Mouse (Mus musculus): ENCODE results near the gene Igsf8.

The Igsf8 gene

DNA sequence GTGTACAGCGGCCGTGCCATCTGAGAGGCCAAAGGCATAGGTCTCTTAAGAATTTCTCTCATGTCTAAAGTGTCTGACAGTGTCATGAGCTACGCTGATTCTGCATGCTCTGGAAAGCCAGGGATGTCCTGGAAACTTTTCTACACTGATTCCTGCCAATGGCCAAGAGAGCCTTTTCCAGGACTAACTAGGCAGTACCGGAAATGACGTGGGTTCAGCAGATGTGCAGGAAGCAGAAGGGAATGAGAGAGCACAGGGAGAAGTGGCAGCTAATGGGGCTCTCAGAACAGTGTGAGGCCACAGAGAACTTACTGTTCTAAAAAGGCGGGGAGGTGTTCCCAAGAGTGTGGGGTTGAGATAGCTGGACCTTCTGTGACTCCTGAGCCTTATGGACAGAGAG, 11.9 kb downstream of the Igsf8 start:
- DNase-seq (ENCODE audit: low spot score), result no peak

DNA sequence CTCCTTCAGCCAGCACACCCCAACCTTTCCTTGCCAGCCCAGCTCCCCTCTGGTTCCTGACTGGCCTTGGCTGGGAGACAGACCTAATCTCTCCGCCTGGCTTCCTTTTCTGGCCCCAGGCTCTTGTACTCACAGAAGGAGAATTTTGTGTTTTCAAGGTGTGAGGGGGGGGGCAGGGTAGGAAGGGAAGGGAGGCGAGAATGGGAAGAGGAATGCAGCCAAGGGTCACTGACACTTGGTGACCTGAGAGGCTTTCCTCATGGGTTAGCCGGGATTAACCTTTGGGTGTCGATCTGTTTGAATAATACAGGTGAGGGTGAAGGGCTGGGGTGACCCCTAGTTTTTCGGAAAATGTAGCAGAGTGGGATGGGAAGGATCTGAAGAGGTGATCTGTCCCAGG, 12.7 kb downstream of the Igsf8 start:
- DNase-seq (ENCODE audit: low spot score), result no peak

DNA sequence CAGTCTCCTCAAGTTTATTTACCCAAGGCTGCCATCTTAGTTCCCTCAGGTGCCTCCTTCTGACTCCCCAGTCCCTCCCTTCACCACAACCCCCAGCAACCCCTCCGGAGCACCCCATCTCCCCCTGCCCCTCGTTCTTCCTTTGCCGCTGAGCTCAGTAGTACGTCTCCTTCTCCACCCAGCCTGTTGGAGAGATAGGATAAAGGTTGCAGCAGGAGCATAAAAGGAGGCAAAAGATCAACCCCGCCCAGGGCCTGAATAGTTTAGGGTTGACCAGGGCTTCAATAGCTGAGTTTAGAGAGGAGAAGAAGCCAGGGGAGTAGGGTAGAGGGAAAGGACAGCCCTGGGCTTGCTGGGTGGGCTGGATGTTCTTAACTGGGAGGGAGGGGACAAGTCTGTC, 13.1 kb downstream of the Igsf8 start:
- DNase-seq (ENCODE audit: low spot score), result no peak

DNA sequence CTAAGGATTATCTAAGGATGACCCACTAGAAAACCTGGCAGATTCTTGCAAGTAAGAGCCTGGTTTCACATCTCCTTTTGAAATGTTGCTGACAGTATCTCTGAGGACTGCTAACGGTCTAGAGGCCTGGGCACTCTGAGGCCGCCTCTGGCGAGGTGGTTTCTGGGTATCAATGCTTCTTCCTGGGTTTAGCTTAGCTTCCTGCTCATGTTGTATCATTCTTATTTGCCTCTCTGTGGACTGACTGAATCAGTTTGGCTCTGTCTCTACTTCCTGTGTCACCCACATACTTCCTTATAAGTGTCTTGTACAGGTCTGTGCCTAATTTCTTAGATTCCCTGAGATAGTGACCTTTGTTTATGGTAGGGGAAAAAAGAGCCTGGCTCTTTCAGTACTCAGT, 15.7 kb downstream of the Igsf8 start:
- no peak for DNase-seq (ENCODE audit: low spot score)

DNA sequence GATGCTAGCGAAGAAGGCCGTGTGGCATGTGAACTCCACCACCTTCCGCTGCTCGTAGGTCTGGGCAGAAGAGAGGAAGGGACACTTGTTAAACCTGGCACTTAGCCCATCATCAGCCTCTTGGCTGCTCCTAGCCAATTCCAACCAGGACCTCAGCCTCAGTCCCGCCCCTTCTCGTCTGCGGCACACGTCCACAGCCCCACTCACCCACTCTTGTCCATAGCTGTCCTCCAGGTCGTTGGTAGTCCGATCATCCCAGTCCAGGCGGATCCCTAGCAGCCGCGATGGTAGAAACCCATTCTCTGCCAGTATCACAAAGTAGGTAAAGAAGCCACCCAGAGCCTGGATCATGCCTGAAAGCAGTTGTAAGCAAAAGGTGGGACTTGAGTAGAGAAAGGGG, 16.9 kb downstream of the Igsf8 start:
- no peak for DNase-seq (ENCODE audit: low spot score)

DNA sequence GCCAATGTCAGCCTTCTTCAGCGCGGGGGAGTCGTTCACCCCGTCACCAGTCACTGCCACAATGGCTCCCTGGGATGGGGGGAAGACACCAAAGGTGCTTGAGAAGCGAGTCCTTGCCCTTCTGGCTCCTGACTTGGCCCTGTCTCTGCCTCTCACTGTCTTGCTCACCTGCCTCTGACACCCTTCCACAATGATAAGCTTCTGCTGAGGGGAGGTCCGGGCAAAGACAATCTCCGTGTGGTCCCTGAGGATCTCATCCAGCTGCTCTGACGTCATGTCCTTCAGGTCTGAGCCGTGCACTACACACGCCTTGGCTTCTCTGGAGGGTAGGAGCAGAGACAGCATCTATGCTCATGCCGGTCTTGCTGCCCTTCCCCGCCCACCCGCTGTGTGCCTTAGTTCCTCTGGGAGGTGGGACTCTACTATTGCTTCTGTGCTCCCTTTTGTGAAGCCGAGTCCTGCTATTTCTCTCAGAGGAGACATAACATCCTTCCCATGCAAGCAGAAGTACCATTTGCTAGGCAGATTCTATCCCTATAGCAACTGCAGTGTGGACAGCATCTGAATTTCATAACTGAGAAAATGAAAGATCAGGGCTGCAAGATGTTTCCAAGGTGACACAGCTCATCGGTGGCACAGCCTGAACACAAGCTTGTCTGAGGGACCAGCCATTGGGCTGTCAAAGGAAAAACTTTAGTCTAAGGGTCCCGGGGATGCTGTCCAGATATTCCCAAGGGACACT, 18.5 kb downstream of the Igsf8 start:
- DNase-seq (ENCODE audit: low spot score), result no peak

DNA sequence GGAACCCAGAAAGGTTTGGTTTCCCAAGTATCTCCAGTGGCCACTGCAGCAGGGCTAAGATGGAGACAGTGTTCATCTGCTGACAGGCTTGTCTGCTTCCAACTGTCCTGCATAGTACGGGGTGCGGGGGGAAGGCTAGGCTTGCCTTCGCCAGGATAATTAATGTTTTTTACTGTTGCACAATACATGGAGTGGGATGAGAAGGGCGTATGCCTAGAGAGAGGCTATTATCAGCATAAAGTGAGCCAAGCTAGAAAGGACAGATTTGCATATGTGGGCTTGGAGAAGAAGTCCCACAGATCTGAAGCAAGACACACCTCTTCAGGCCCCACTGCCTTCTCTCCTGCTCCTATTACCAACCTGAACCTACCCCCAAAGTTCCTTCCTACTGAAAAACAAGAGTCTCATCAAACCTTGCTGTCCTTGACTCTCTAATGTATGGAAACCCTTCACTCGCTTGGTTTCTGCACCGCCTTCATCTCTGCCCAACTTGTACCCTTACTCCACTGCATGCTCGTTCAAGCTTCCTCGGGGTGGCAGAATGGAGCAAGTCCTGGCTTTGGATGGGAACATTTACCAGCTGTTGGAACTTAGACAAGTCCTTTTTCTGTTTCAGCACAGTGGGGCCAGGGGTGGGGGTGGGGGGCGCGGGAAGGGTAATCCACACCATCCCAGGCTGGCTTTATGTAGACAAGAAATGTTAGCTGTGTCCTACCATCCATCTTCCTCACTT, 20.2 kb downstream of the Igsf8 start:
- peak; percentile 53 for DNase-seq (ENCODE audit: low spot score)

DNA sequence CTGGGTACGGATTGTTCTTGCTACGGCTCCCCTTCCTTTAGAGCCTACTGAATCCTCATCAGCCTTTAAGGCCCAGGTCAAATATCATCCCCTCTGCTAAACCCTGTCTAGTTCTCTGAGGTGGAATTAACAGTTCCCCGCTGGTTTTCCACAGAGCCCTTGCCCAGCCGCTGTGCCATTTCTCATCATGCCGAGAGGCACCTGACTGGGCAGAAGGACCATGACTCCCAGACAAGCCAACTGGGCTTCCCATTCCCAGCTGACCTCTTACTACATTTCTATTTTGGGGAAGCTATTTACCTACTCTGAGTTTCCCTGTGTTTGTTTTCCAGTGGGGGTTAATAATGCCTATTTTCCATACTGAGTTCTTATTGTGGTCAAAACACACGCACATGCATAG, 21.6 kb downstream of the Igsf8 start:
- DNase-seq (ENCODE audit: low spot score), result no peak

DNA sequence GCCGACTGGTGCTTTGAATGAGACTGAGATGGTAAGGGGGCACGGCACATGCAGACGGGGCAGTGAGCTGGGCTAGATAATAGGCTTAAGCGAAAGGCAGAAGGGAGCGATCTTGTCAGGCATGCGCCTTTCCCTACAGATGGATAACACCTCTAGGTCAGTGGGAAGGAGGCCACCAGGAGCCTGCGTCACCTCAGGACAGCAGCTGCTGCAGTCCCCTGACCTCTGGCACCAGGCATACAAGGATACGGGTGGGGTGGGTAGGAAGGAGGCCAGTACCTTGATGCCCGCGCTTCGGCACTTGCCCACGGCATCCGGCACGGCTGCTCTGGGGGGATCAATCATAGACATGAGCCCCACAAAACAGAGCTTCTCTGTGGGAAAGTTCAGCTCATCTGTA, 22.8 kb downstream of the Igsf8 start:
- DNase-seq (ENCODE audit: low spot score), result no peak

DNA sequence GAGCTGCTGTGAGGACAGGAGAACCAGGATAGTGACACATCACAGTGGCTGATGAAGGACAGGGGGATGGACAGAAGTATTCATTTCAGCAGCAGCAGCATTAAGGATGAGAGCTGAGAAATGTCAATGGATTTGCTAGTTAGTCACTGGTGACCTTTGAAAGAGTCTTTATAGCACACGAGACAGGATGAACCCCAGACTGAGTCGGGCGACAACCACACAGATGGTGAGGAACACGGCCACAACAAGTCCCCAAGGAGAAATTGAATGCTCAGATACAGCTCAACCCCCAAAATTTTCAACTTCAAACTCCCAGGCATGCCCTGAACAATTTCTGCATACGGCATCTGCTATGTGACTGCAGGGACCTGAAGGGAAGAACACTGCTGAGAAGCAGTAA, 25.3 kb downstream of the Igsf8 start:
- DNase-seq (ENCODE audit: low spot score), result no peak

DNA sequence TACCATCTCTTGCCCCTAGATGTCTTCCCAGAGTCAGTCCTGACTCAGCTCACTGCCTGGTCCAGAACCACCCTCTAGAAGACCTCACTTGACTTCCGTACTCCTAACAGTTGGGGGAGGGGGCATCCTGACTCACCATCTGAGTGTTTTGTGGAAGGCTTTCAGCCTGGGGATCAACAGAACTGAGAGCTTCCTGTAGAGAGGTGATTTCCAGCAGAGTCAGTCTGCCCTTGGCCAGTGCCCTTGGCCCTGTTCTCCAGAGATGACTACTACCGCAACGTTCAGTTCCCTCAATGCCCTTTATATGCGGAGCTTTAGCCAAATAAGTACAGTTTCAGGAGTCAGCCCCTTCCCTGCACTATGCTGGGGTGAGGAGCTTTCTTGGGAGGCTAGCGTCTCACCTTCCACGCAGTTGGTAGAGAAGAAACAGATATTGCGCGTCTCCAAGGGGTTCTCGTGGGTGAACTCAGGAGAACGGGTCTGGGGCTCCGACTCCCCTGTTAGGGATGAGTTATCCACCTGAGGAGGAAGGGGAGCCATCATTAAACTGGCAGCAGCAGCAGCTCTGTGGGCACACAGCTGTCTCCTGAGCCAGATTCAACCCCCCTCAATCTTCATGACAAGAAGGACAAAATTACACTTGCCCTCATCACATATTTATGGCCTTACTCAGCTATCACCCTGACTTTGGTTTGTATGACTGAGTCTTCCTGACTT, 27.6 kb downstream of the Igsf8 start:
- no peak for DNase-seq (ENCODE audit: low spot score)

DNA sequence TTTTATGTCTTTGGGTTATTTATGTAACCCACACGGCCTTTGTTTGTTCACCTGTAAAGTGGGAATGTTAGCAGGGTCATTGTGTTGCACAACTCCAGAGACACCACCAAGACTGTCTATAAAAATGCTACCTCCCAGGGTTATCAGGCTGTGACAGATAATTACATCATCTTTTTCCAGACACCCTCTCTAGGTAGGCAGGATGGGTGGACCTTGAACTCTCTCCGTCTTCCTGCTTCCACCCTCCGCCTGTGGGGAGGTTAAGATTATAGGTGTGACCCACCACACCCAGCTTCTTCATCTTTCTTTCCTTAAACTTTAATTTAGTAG, 28.1 kb downstream of the Igsf8 start:
- DNase-seq (ENCODE audit: low spot score), result no peak

DNA sequence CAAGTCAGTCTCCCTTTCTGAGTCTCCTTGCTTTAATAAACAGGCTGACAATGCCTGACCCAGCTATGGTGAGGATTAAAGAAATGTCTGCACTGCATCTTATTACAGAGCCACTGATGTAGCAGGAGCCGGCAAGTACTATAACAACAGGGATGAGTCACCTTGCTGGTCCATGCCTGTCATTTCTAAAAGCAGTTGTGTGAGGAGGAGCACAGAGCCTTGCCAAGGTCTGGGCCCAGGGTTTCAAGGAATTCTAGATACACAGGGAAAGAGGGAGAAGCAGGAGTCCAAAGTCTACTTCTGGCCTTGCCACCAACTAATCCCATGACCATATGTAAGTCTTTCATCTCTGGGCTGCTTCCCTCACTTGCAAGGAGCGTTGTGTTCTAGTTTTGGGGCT, 31.4 kb downstream of the Igsf8 start:
- DNase-seq (ENCODE audit: low spot score), result no peak

DNA sequence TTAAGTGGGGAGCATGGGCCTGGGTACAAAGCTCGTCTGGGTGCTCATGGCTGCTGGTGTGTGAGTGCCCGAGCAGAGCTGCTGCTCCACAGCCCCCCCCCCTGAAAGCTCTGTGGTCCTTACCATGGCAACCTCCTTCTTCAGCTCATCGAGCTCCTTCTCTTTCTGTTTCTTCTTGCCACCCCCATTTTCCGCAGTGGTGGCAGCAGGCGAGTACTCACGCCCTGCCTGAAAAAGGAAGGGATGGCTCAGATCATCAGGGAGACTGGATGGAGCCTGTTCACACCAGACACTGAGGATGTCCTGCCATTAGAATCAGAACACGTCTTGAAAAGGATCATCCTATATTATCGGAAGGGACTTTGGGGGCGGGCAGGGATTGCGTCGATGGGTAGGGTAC, 32.0 kb downstream of the Igsf8 start:
- no peak for DNase-seq (ENCODE audit: low spot score)

DNA sequence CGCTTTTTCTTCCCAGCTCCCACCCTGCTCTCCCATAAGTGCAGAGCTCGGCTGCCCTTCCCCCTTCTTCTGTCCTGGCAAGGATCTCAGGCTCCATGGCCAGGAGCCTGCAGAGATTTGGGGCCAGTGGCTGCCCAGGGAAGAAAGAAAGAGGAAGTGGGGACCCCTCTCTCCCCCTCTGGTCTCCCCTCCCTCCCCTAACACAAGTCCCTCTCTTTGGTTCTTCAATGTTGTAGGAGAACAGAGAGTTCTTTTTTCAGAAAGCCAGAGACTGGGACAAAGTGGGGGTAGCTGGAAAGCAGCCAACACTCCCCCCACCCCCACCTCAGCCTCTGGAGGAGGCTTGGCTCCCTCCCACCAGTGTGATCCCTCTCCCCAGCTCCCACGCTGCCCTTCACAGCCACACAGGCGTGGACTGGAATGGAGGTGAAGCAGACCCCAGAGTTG, 34.3 kb downstream of the Igsf8 start:
- DNase-seq (ENCODE audit: low spot score), result no peak

DNA sequence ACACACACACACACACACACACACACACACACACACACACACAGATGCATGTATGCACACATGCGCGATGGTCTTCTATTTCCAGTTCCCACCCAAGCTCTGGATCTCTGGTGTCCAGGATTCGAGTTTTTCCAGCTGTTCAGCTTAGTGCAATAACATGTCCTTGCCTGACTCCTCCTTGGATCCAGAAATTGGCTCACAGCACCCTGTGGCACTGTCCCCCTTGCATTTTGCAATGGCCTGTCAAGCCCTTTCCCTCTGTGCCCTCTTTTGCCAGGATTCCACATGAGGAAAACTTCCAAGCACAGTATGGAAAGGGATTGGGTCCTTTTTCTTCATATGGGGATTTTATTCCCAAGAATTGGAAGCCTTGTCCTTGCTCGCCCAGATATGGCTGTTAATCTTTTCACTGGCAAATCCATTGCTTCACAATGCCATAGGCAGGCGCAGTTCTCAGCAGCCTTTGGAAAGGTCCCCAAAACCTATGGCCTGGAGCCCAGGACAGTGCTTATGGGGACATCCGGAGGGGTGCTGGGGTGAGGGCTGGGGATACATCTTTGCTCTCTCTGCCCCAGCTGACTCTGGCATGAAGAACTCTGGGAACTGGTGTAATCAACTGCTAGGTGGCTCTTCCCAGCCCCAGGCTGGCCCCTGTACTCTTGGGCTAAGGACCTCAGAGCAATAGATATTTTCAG, 35.5 kb downstream of the Igsf8 start:
- DNase-seq (ENCODE audit: low spot score), result peak; percentile 93

DNA sequence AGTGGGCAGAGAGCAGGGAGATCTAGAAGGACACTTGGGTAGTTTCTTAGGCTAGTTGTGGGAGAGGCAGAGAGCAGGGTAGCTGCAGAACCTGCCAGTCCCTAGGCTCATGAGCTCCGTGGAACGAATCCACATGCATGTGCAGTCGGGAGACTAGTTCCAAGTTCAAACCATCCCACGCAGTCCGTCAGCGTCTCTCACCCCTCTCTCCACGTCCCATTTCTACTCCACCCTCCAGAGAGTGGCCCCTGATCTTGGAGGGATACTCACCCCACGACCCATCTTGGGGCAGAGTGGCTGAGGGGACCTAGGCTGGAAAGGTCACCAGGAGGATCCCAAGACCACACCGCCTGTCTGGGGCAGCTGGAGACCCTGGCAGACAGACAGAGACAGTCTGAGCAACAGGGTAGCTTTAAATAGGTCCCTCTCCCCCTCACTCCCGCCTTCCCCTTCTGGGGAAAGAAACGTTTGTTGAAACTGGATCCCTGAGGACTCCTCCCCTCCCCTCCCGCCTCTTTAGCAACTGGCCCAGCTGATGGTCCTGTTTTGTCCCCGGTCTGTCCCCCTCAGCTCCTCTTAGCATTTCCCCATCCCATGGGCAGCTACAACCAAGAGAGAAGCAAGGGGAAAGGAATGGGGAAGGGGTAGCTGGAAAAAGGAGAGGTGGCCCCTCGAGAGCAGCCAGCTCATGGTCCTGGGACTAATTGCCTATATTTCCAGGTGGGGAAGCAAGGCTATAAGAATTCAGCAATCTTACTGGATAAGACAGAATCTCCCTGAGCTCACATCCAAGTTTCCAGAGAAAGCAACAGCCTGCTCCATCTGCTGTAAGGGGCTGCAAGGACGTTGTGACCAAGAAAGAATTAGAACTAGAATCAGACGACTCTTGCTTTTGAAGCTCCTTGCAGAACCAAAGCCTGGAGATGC, 36.4 kb downstream of the Igsf8 start, which contains the start of gene Atp1a2:
TSS of gene Atp1a2 (minus strand) at position 454 of the 927 bp plus-strand sequence.
- DNase-seq (ENCODE audit: low spot score), result peak; percentile 73

DNA sequence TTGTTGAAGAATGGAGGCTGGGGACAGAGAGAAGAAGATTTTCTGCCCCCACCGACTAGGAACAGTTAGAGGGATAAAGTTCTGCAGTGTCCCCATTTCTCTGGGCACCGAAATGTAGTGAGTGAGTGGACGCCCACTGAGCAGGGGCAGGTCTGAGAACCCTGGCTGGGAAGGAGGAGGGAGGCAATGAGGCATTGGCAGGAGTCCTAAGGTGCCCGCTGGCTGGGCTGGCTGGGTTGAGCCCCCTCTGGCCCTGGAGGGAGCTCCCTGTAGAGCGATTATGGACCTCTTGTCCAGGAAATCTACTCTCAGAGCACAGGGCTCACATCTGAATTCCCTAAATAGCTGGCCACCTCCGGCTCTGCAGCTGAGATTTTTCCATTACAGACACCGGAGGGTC, 38.1 kb downstream of the Igsf8 start:
- DNase-seq (ENCODE audit: low spot score), result no peak

DNA sequence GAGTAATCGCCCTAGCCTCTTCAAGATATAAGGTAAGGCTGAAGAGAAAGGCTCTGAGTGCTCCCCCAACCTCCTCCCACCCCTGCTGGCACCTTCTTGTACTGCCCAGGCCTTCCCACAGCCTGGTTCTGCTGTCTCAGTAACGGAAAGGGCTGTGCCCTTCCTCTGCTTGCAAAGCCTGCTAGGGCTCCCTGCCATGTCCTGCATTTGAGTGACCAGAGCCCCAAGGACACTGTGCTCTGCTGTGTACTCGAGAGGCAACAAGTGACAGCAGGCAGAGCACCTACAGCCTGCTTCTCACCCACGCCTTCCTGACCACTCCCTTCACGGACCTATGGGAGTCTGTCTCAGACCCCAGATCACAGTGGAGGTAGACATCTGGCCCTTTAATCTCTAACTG, 38.8 kb downstream of the Igsf8 start:
- peak; percentile 46 for DNase-seq (ENCODE audit: low spot score)

DNA sequence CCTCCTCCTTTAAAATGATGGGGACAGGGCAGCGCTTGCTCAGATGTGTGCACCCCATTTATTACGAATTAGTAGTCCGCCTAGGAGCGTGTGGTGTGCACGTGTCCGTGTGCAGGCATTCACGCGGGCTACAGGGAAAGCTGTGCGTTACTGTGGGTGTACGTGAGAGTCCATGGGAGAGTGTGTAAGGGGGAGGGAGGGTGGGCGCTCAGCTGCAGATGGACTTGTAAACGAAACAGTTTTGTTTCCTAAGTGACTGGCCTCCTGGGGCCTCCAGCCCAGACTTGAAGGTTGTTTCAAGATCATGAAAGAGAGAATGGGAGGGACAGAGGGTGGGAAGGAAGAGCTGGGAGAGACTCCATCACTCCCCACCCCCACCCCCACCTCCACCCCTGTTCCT, 39.7 kb downstream of the Igsf8 start:
- DNase-seq (ENCODE audit: low spot score), result no peak

DNA sequence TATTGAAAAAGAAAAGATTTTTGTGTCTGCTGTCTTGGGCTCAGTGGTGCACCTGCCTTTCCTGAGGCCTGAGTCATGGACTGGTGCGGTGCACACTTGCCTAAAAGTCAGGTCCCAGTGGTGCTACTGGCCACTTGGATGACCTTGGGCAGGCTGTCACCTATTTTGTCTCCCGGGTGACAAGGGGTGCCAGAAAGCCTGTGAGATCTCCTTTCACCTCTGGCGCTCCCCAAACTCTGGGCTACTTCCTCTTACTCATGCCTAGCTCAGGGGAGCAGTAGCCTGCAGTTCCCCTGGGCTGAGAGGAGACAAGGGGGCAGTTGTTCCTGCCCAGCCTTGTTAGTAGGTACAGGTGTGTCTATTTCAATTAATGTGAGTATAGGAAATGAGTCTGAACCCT, 40.9 kb downstream of the Igsf8 start:
- DNase-seq (ENCODE audit: low spot score), result no peak
